Mouse (Mus musculus) embryonic facial prominence, embryonic 13.5 days (tissue): ENCODE results near the gene Slfn14. TPM values are rescaled to one million over a fixed set of nuclear protein-coding genes. Genes with fewer than 3 reads are reported as not detected.
A peak's percentile ranks its signal among the peaks of the same experiment; 100 is the strongest.
"Not testable (repeated sequence)": the region's sequence is repeated elsewhere in the genome, so short reads cannot be mapped to it uniquely, and the experiment has no call there.

Experiments used
- ATAC-seq: fragments of 200-750 bp; cut with Nextera tagmentation; 2 replicates; pipeline ENCODE4 v1.8.0; 2017; ENCODE audit warnings: low read depth; ENCODE audit not compliant: insufficient number of reproducible peaks, insufficient read depth, low FRiP score, low TSS enrichment
- H3K27ac ChIP-seq: fragments of 300-500 bp; sonication (generic); 2 replicates; pipeline ENCODE4 v1.5.1; 2015; ENCODE audit warnings: moderate library complexity, mild to moderate bottlenecking, inconsistent platforms
- H3K27me3 ChIP-seq: fragments of 300-500 bp; sonication (generic); 2 replicates; pipeline ENCODE4 v1.6.1; 2015; ENCODE audit warnings: mild to moderate bottlenecking, inconsistent platforms
- H3K36me3 ChIP-seq: fragments of 300-500 bp; sonication (generic); 2 replicates; pipeline ENCODE4 v1.6.1; 2015; ENCODE audit warnings: mild to moderate bottlenecking, inconsistent platforms
- H3K4me1 ChIP-seq: fragments of 300-500 bp; sonication (generic); 2 replicates; pipeline ENCODE4 v1.6.1; 2015; ENCODE audit warnings: inconsistent platforms
- H3K4me2 ChIP-seq: fragments of 300-500 bp; sonication (generic); 2 replicates; pipeline ENCODE4 v1.6.1; 2015; ENCODE audit warnings: moderate library complexity, mild to moderate bottlenecking, inconsistent platforms
- H3K4me3 ChIP-seq: fragments of 300-500 bp; sonication (generic); 2 replicates; pipeline ENCODE4 v1.5.1; 2015; ENCODE audit warnings: mild to moderate bottlenecking, inconsistent platforms
- H3K9ac ChIP-seq: fragments of 300-500 bp; sonication (generic); 2 replicates; pipeline ENCODE4 v1.6.1; 2015; ENCODE audit warnings: mild to moderate bottlenecking, inconsistent platforms
- H3K9me3 ChIP-seq: fragments of 300-500 bp; sonication (generic); 2 replicates; pipeline ENCODE4 v1.6.1; 2016; ENCODE audit warnings: inconsistent platforms
- WGBS: fragments of 180-500 bp; shearing (Covaris S2); methylation state at CpG from one replicate; pipeline ENCODE4 v1.1.7; 2015; ENCODE audit warnings: mixed read lengths; 5-methylcytosine and 5-hydroxymethylcytosine counted together
- polyA plus RNA-seq: library from polyadenylated mRNA; unstranded; fragments of >200 nt; fragmentation: Nextera tagmentation; extraction: Ambion mirVana; gene quantifications from 2 replicates; pipeline ENCODE4 v1.2.1, GENCODE M21; 2015

Gene Slfn14
- polyA plus RNA-seq, 1 experiment from 2014 or later: 0.21 TPM

DNA sequence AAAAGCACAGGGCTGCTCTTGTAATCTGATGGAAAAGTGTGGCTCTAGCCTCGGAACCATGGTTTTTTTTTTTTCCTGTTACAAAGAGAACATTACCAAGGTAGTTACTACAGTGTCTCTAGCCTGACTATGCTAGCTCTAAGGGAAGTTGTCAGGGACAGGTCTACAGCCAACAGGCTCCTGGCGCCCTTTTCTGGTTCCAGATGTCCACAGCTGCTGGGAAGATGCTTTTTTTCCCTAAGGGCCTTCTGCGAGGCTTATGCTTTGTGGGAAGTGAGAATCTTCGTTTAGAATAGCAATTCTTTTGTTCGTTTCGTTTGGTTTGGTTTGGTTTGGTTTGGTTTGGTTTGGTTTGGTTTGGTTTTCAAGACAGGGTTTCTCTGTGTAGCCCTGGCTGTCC is 6.8 kb downstream of the Slfn14 start:
- H3K9ac ChIP-seq: no peak overlapping the region
- H3K9me3 ChIP-seq: no peaks in the 10 kb centered on the region
- no peaks in the 10 kb centered on the region for H3K36me3 ChIP-seq
- H3K27me3 ChIP-seq: no peaks in the 10 kb centered on the region
- H3K4me2 ChIP-seq: no peak overlapping the region
- H3K4me3 ChIP-seq: no peak overlapping the region
- no peak for ATAC-seq
- WGBS: 70% methylated on average over 6 of the region's 6 CpGs
- no peak overlapping the region for H3K27ac ChIP-seq
- no peaks in the 10 kb centered on the region for H3K4me1 ChIP-seq

DNA sequence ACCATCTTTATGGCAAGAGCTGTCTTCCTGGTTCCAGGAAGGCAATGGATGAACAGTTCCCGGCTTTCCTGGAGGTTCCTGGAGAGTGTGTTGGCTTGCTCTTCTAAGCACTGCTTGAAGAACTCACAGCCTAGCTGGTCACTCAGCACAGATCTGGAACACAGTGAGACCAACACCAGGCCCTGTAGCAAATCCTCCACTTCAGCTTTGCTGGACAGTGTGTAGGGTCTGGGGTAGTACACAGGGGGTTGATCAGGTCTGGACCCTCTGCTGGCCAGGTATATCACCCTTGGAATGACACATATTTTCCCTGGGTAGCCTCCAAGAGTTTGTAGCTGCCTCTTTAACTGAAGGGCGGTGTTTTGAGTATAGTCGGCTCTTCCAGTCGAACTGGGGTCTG is 7.5 kb downstream of the Slfn14 start:
- Histone ChIP-seq H3K36me3 (no peaks in the 10 kb centered on the region), H3K27ac (no peak overlapping the region), H3K4me1 (no peaks in the 10 kb centered on the region), H3K9me3 (no peaks in the 10 kb centered on the region), H3K27me3 (no peaks in the 10 kb centered on the region), H3K9ac (no peak overlapping the region), H3K4me2 (no peak overlapping the region), H3K4me3 (no peak overlapping the region)
- 82% methylated on average over 4 of the region's 4 CpGs for WGBS
- ATAC-seq: no peak

GRCm38 (mm10) chr11:83276251-83276650 is 10.3 kb downstream of the Slfn14 start:
- no peak for ATAC-seq
- Histone ChIP-seq H3K27ac (no peak overlapping the region), H3K9me3 (no peaks in the 10 kb centered on the region), H3K27me3 (no peaks in the 10 kb centered on the region), H3K4me1 (no peaks in the 10 kb centered on the region), H3K9ac (no peak overlapping the region), H3K36me3 (no peaks in the 10 kb centered on the region), H3K4me2 (no peak overlapping the region), H3K4me3 (no peak overlapping the region)
- WGBS: 61% methylated on average over 7 of the region's 7 CpGs

GRCm38 (mm10) chr11:83271951-83272843 is 14.3 kb downstream of the Slfn14 start:
- no peak overlapping the region for H3K9ac ChIP-seq
- H3K4me3 ChIP-seq: no peak overlapping the region
- no peak for ATAC-seq
- 11% methylated on average over 2 of the region's 2 CpGs for whole genome bisulfite sequencing
- no peak overlapping the region for H3K4me2 ChIP-seq
- H3K27me3 ChIP-seq: no peaks in the 10 kb centered on the region
- H3K36me3 ChIP-seq: no peaks in the 10 kb centered on the region
- H3K4me1 ChIP-seq: no peaks in the 10 kb centered on the region; the same call in 1 of the 2 replicates
- H3K27ac ChIP-seq: no peak overlapping the region
- H3K9me3 ChIP-seq: no peaks in the 10 kb centered on the region

DNA sequence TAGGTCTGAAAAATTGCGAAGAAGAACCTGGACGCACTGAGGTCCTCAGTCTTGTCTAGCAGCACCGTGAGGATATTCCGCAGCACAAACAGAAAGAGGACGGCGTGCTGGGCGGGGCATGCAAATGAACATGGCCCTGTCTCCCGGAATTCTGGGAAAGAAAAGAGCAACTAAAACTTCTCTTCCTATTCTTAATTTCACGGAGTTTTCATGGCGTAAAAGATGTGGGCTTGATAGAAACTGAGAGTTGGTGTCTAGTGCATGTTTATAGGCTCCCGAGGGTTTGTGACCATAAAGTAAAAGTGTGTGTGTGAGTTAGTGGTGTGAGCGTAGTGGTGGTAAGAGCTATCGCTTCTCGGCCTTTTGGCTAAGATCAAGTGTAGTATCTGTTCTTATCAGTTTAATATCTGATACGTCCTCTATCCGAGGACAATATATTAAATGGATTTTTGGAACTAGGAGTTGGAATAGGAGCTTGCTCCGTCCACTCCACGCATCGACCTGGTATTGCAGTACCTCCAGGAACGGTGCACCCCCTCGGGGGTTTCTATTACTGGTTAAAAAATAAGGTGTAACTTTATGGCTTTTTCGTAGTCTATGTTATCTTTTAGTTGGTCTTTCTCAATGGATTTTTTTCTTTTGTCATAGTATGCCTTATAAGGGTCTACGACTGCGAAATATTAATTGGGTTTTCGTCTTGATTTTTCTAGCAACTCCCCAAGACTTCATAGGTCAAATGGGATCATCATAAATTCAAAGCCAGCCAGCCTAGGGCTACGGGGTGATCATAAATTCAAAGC is 15.2 kb downstream of the Slfn14 start:
- H3K4me2 ChIP-seq: peak overlapping the region; percentile 69
- H3K9me3 ChIP-seq: no peaks in the 10 kb centered on the region
- peak overlapping the region; percentile 73 for H3K9ac ChIP-seq
- ATAC-seq: peak; percentile 83
- WGBS: under 1% methylated on average over 26 of the region's 26 CpGs
- no peaks in the 10 kb centered on the region for H3K27me3 ChIP-seq
- no peaks in the 10 kb centered on the region for H3K36me3 ChIP-seq
- no peaks in the 10 kb centered on the region; the same call in 1 of the 2 replicates for H3K4me1 ChIP-seq
- H3K27ac ChIP-seq: peak overlapping the region; percentile 79
- H3K4me3 ChIP-seq: peak overlapping the region; percentile 54

DNA sequence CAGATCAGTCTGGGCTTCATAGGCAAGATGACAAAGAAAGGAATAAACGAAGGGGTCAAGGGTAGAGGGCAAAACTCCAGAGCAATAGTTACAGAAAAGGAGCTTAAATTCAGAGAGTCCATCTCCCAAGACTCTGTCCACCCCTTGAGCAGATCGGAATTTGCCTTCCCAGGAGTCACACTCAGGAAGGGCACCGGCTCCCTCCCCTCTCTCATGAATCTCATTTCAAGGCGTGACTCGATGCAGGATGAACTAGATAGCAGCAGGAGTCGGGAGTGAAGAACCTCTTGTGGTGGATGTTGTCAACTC is 15.7 kb downstream of the Slfn14 start:
- no peaks in the 10 kb centered on the region for H3K9me3 ChIP-seq
- 0% methylated on average over 6 of the region's 6 CpGs for WGBS
- no peaks in the 10 kb centered on the region; the same call in 1 of the 2 replicates for H3K4me1 ChIP-seq
- H3K27ac ChIP-seq: no peak overlapping the region; the same call in 1 of the 2 replicates
- peak overlapping the region; percentile 69 for H3K4me2 ChIP-seq
- H3K36me3 ChIP-seq: no peaks in the 10 kb centered on the region
- peak overlapping the region; percentile 73 for H3K9ac ChIP-seq
- no peaks in the 10 kb centered on the region for H3K27me3 ChIP-seq
- no peak for ATAC-seq
- H3K4me3 ChIP-seq: peak overlapping the region; percentile 54

- ATAC-seq: no peak
- no peak overlapping the region for H3K4me3 ChIP-seq
- H3K27me3 ChIP-seq: no peaks in the 10 kb centered on the region
- H3K4me2 ChIP-seq: no peak overlapping the region
- WGBS: 55% methylated on average over 3 of the region's 3 CpGs
- H3K27ac ChIP-seq: no peak overlapping the region
- no peaks in the 10 kb centered on the region for H3K36me3 ChIP-seq
- no peak overlapping the region for H3K9ac ChIP-seq
- H3K4me1 ChIP-seq: no peaks in the 10 kb centered on the region
- no peaks in the 10 kb centered on the region for H3K9me3 ChIP-seq
These were observed 23.4 kb downstream of the Slfn14 start for GRCm38 (mm10) chr11:83263146-83263545.

- no peak for ATAC-seq
- no peak overlapping the region for H3K4me3 ChIP-seq
- no peak overlapping the region for H3K27ac ChIP-seq
- no peaks in the 10 kb centered on the region for H3K4me1 ChIP-seq
- no peaks in the 10 kb centered on the region for H3K27me3 ChIP-seq
- H3K9ac ChIP-seq: no peak overlapping the region
- H3K9me3 ChIP-seq: no peaks in the 10 kb centered on the region
- H3K36me3 ChIP-seq: no peaks in the 10 kb centered on the region
- 96% methylated on average over 1 of the region's 1 CpGs for whole genome bisulfite sequencing
- no peak overlapping the region for H3K4me2 ChIP-seq
These were observed 23.9 kb downstream of the Slfn14 start for GRCm38 (mm10) chr11:83262673-83263072.

DNA sequence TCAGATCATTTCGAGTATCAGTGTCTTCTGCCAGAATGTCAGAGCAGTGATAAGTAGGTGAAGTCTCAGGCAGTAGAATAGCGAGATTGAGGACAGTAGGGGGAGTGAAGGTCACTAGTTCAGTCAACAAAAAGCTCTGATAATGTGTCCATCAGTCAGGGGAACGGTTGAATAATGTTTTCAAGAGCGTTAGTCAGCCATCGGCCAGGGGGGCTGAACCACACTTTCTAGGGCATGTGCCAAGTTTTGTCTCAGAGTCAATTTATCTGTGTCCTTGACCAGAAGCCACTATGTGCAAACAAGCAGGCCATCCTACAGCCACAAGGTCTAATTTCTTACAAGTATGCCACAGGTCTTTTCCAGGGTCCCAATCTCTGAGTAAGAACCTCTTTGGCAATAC is 29.3 kb downstream of the Slfn14 start:
- not testable (repeated sequence) for H3K9ac ChIP-seq, H3K4me1 ChIP-seq, H3K27ac ChIP-seq, H3K9me3 ChIP-seq, H3K36me3 ChIP-seq, H3K4me3 ChIP-seq, H3K4me2 ChIP-seq, ATAC-seq, H3K27me3 ChIP-seq
- WGBS: 71% methylated on average over 5 of the region's 5 CpGs

GRCm38 (mm10) chr11:83239811-83240210 is 46.7 kb downstream of the Slfn14 start:
- WGBS: 15% methylated on average over 2 of the region's 2 CpGs
- ATAC-seq: no peak
- H3K36me3 ChIP-seq: no peaks in the 10 kb centered on the region

GRCm38 (mm10) chr11:83238389-83238788 is 48.1 kb downstream of the Slfn14 start:
- no peaks in the 10 kb centered on the region for H3K9me3 ChIP-seq
- WGBS: 89% methylated on average over 2 of the region's 2 CpGs
- no peak overlapping the region for H3K27ac ChIP-seq
- H3K4me2 ChIP-seq: no peak overlapping the region
- no peaks in the 10 kb centered on the region for H3K27me3 ChIP-seq
- no peaks in the 10 kb centered on the region for H3K36me3 ChIP-seq
- no peaks in the 10 kb centered on the region for H3K4me1 ChIP-seq
- H3K4me3 ChIP-seq: no peak overlapping the region
- no peak overlapping the region for H3K9ac ChIP-seq
- no peak for ATAC-seq

More at GRCm38 (mm10) chr11:83239811-83240210, 46.7 kb downstream of the Slfn14 start:
- Histone ChIP-seq H3K27me3 (no peaks in the 10 kb centered on the region), H3K27ac (no peak overlapping the region), H3K4me1 (no peaks in the 10 kb centered on the region), H3K4me3 (no peak overlapping the region), H3K9me3 (no peaks in the 10 kb centered on the region), H3K4me2 (no peak overlapping the region), H3K9ac (no peak overlapping the region)

GRCm38 (mm10) chr11:83237390-83237789 is 49.1 kb downstream of the Slfn14 start:
- not testable (repeated sequence) for H3K36me3 ChIP-seq, H3K27me3 ChIP-seq, H3K4me1 ChIP-seq, H3K27ac ChIP-seq, H3K9ac ChIP-seq, H3K4me2 ChIP-seq, H3K4me3 ChIP-seq, H3K9me3 ChIP-seq, ATAC-seq
- 81% methylated on average over 9 of the region's 9 CpGs for WGBS
